Mouse (Mus musculus) embryo, embryonic 11.5 days (tissue): ENCODE results near the gene Ptges3.
A peak's percentile ranks its signal among the peaks of the same experiment; 100 is the strongest.
"Not testable (repeated sequence)": the region's sequence is repeated elsewhere in the genome, so short reads cannot be mapped to it uniquely, and the experiment has no call there.

ENCODE experiments used
- DNase-seq: peaks from one replicate; pipeline ENCODE4 v3.0.0-alpha.2; 2012; ENCODE audit warnings: low read depth, low spot score

The Ptges3 gene

DNA sequence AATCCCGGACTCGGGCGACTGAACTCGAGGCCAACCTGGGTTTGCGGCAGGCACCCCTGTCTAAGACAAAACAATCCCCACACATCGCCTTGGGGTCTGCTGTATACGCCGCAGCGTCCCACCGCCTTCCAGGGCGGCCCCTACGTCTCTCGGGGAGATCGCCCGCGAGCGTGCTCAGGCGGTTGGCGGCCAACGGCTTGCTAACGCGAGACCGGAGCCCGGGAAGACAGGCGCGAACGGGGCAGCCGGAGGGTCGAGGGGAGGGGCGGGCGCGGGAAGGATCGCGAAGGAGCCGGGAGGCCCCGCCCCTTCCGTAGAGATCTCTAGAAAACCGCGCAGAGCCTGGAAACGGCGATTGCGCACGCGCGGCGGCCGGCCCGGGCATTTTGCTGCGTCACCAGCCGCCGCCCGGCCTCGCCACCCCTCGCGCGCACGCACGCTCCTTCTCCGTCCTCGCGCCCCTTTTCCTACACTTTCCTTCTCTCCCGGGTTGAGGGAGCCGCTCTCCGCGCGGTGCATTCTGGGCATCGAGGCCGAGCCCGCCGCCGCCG is at the start of gene Ptges3:
TSS of gene Ptges3 (plus strand) at position 354 of the 551 bp plus-strand sequence.
- peak; percentile 94 for DNase-seq

DNA sequence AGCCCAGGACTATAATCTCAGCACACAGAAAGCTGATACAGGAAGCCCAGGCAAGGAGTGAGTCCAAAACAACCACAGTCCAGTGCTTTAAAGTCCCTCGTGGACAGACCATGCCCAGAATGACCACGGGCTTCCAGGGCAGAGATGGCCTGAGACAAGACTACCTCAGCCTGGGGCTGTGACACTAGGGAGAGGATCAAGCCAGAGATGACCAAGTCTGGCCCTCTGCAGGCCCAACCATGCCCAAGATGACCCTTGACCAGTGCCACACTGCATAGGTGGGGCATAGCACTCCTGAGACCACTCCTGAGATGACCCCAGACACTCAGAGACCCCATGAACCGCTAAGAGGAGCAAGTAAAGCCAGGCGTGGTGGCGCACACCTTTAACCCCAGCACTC is 49.0 kb upstream of the Ptges3 start:
- DNase-seq: no peak

DNA sequence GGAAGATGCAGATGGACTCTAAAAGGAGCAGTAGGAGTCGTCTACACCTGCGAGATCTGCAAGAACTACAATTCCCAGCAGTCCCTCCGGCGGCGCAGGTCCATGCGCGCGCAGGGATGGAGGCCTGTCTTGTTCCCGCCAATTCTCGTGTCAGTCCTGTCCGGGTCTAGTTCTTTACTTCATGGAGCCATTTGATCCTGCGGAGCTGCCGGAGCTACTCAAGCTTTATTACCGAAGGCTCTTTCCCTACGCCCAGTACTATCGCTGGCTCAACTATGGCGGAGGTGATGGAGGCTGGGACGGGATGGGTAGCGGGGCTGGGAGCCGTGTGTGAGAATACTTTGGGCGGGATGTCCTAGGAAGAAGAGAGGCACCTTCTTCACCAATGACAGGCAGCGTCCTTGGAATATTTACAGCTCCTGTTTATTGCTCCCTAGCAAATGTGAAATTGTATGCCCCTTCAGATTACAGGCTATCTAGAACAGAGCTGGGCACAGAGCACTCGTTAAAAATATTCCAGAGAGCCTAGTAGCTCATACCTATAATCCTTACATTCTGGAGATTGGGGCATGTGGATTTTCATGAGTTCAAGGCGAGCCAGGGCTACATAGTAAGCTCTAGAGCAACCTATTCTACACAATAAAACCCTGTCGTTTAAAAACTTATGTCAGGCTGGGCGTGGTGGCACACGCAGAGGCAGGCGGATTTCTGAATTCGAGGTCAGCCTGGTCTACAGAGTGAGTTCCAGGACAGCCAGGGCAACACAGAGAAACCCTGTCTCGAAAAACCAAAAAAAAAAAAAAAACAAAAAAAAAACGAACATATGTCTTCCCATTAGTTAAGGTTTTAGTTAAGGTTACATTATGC is 43.5 kb upstream of the Ptges3 start, which contains the start of gene Prim1:
TSS of gene Prim1 (plus strand) at position 101 of the 867 bp plus-strand sequence.
- DNase-seq: peak; percentile 78

DNA sequence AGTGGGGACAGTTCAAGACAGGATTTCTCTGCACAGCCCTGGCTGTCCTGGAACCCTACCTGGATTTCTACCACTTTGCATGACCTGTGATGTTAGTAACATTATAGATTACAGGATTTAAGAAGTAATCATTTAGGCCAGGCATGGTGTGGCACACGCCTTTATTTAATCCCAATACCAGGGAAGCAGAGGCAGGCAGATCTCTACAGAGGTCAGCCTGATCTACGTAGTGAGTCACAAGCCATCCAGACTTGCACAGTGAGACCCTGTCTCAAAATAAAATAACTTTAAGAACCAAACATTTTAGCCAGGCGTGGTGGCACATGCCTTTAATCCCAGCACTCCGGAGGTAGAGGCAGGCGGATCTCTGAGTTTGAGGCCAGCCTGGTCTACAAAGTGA is 36.6 kb upstream of the Ptges3 start:
- DNase-seq: no peak

DNA sequence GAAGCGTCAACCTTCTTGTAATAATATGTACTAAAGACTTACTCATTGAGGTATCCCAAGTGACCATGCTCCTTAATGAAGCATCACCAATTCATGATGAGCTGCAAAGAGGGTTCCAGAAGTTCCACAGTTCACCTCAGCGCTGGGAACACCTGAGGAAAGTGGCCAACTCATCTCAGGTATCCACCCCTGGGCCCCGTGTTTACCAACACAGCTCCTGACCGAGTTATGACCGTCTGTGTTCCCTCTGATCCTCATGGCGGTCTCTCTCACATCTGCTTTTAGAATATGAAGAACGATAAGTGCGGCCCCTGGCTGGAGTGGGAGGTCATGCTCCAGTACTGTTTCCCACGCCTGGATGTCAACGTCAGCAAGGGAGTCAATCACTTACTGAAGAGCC is 35.3 kb upstream of the Ptges3 start:
- DNase-seq: no peak

DNA sequence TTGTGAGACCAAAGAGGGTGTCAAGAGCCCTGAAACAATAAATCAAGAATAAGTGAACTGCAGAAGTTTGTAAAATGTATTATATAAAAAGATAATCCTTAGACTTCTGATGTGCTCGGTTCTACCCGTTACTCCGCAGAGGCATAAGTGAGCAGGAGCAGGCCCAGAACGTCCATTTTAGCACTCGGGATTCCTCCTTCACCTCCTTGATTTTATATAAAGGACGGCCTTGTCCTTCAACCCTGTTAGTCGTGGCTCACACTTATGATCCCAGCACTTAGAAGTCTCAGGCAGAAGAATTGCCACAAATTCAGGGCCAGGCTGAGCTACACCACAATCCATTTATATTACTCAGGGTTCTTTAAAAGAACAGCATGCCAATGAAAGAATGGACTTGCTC is 28.8 kb upstream of the Ptges3 start:
- DNase-seq: no peak

DNA sequence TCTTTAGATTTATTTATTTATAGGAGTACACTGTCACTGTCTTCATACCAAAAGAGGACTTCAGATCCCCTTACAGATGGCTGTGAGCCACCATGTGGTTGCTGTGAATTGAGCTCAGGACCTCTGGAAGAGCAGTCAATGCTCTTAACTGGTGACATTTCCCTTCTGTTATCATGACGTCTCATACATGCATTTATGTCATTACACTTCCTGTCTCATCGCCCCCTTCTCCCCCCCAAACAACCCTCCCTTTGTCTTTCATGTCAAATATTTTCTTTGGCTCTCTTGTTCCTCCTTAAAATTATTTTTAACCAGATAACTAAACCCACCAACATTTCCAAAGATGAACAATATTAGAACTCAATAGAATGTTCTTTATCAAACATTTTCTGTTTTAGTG is 27.9 kb upstream of the Ptges3 start:
- no peak for DNase-seq

DNA sequence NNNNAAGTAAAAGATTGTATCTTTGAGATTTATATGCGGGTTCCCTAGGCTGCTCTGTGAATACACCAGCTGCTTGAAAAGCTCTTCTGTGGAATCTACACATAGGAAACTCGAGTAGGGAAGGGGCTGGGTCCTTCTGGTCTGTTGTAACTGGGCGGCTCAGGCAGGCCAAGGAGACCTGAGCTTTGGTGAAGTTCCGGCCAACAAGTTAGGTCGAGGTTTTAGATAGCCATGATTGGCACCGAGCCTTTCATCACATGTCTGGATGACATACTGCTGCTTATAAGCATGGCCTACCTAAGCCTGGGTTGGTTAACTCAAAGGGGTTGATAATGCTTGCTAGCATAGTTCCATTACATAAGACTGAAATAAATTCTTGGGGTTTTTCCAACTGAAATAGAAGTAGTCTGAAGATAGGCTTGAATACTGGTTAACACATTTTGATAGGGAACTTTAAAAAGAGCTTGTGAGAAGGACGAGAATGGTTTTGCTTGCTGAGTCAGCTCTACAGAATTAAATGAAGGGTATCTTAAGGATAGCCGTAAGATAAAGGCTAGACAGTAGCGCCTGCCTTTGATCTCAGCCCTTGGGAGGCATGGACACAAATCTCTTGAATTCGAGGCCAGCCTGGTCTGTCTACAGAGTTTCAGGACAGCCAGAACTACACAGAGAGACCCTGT is 21.9 kb upstream of the Ptges3 start:
- no peak for DNase-seq

DNA sequence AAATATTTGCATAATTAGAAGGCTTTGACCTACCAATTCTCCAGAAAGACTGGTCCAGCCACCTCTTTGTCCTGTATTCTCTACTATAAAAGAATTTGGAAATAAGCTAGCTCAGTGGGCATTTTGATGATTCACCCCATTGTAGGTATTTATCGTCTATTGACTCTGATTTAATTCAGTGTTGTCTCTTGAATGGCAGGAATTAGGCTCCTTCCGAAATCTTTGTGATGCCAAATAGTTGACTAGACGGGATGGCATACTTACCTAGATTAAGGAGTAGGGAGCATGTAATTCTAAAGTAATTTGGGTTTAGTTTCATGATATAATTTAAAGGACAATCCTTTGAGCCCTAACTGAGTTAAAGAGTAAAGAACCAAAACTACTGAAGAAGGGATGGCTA is 20.8 kb upstream of the Ptges3 start:
- DNase-seq: no peak

DNA sequence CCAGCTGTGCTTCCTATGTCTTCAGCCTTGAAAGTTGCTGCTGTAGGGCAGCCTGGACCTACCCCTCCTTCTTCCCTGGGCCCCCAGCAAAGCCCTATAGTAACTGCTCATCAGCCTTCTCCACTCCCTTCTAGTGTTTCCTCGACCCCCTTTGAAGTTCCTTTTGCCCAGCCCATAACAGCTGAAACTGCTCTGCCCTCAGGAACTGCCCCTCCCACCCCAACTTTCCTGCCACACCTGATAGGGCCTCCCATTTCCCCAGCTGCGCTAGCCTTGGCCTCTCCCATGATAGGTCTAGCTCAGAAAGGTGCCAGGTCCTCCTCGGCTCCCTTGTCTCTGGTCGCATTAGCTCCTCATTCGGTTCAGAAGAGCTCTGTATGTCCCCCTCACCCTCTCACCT is 19.6 kb upstream of the Ptges3 start:
- no peak for DNase-seq

DNA sequence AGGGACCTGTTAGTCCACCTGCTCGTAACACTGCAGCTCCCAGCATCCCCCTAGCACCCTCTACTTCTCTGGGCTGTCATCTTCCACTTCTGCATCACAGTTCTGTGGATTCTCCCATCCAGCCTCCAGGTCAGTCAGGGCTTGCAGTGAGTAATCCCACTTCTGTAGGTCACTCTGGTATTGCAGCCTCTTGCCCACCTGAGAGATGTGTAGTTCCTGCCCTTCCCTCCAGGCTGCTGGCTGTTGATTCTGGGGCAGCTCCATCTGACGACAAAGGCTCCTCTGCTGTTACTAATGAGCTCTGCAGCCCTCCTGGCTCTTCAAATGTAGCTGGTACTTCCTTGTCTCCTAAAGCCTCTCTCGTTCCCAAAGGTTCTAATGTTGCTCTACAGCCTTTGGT is 18.9 kb upstream of the Ptges3 start:
- DNase-seq: no peak

DNA sequence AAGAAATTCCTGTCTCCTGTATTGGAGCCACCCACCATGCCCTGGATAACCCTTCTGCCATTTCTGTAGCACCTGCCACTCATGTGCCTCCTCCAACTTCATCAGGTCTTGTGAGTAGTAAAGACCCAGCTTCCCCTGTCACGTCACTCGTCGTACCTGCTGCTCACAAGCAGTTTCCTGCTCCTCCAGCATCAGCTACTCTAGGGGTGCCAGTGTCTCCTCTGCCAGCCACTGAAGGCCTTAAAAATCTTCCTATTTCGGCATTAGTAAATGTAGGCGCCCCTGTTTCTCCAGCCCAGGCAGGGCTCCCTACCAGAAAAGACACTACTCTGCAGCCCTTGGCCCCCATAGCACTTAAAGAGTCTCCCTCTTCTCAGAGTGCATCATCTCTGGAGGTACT is 18.5 kb upstream of the Ptges3 start:
- DNase-seq: no peak

DNA sequence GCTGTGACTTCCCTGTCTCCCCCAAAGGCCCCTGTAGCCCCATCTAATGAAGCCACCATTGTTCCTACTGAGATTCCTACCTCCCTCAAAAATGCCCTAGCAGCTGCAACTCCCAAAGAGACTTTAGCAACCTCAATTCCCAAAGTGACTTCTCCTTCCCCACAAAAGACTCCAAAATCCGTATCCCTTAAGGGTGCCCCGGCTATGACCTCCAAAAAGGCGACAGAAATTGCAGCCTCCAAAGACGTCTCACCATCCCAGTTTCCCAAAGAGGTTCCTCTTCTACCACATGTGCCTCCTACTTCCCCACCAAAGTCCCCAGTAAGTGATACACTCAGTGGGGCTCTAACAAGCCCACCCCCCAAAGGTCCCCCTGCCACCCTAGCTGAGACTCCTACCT is 17.1 kb upstream of the Ptges3 start:
- no peak for DNase-seq

DNA sequence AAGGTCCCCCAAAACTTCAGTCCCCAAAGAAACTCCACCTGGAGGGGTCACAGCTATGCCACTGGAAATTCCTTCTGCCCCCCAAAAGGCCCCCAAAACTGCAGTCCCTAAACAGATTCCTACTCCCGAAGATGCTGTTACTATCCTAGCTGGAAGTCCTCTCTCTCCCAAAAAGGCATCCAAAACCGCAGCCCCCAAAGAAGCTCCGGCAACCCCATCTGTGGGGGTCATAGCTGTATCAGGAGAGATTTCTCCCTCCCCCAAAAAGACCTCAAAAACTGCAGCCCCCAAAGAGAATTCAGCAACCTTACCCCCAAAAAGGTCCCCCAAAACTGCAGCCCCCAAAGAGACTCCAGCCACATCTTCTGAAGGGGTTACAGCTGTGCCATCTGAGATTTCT is 16.3 kb upstream of the Ptges3 start:
- DNase-seq: no peak

DNA sequence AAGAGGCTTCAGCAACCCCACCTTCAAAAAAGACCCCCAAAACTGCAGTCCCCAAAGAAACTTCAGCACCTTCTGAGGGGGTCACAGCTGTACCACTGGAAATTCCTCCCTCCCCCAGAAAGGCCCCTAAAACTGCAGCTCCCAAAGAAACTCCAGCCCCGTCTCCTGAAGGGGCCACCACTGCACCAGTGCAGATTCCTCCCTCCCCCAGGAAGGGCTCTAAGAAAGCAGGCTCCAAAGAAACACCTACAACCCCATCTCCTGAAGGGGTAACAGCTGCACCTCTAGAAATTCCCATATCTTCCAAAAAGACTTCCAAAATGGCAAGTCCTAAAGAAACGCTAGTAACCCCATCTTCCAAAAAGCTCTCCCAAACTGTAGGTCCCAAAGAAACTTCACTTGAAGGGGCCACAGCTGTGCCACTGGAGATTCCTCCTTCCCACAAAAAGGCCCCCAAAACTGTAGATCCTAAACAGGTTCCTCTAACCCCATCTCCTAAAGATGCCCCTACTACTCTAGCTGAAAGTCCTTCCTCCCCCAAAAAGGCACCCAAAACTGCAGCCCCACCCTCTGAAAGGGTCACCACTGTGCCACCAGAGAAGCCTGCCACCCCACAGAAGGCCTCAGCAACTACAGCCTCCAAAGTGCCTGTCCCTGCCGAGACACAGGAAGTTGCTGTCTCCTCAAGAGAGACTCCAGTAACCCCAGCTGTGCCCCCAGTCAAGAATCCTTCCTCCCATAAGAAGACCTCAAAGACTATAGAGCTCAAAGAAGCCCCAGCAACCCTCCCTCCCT is 15.5 kb upstream of the Ptges3 start:
- DNase-seq: no peak

DNA sequence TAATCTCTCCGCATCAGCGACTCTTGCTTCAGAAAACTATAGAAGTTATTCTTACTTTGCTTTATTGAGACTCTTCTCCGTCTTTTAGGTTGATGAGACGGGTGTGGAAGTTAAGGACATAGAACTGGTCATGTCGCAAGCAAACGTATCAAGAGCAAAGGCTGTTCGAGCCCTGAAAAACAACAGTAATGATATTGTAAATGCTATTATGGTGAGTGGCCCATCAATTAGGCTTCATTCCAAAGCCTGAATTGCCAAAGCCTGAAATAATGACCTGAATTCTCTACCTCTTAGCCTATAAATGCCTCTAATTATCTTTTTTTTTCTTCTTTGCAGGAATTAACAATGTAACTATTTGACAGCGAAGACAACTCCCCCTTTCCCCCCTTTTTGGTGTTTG is 10.6 kb upstream of the Ptges3 start:
- DNase-seq: no peak

DNA sequence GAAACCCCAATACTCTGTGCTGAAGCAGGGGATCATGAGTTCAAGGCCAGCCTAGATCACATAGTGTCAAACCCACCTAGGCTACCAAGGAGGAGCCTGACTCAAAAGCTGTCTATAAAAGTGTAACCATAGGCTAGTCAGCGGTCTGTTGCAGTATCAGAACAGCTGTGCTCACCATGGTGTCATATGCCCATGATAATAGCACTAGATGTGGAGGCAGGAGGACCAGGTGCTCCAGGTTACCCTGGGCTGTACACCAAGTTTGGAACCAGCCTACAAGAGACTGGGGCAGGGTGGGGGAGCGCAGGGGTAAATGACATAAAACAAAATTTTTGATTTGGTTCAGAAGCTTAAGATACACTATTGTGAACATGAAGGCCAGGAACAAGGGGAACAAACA is 9.0 kb upstream of the Ptges3 start:
- no peak for DNase-seq

DNA sequence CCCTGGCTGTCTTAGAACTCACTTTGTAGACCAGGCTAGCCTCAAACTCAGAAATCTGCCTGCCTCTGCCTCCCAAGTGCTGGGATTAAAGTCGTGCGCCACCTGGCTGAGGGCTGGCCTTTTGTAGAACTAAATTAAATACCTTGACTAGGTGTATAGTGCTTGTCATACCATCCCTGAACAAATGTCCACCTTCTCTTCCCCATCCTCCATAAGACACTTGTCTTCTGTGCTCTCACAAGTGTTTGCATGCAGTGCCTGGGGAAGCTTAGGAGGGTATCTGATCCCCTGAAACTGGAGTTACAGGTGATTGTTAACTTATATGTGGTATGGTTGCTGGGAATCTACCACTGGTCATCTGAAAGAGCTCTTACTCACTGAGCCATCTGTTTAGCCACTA is 8.4 kb upstream of the Ptges3 start:
- DNase-seq: no peak

DNA sequence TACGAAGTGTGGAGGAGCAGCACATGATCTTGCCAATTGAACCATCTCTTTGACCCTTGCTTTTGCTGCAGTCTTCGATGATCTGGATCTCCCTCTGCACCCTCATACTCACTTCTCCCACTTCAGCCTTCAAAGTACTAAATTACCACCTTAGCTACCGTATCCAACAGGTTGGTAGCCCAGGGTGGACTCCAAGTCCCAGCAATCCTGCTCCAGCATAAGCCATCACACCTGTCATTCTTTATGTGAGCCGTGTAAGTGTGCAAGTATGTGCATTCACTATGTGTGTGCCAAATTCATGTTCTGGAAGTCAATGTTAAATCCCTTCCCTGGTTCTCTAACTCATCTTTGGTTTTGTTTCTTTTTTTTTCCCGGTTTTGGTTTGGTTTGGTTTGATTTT is 7.2 kb upstream of the Ptges3 start:
- DNase-seq: no peak

DNA sequence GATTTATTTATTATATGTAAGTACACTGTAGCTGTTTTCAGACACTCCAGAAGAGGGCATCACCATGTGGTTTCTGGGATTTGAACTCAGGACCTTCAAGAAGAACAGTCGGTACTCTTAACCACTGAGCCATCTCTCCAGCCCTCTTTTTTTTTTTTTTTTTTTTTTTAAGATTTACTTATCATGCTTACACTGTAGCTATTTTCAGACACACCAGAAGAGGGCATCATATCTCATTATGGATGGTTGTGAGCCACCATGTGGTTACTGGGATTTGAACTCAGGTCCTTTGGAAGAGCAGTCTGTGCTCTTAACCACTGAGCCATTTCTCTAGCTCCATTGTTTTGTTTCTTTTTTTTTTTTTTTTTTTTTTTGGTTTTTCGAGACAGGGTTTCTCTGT is 6.6 kb upstream of the Ptges3 start:
- not testable (repeated sequence) for DNase-seq

DNA sequence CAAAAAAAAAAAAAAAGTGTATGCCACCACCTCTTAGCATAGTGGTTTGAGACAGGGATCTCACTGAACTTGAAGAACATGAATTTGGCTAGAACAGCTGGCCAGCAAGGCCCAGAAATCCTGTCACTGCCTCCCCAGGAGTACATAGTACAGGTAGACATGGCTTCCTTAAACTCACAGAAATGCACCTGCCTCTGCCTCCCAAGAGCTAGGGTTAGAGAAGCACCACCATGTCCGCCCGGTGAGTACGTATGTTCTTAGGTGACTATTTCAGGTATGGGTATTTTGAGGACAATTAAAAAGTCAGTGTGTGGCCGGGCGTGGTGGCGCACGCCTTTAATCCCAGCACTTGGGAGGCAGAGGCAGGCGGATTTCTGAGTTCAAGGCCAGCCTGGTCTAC is 5.8 kb upstream of the Ptges3 start:
- no peak for DNase-seq

DNA sequence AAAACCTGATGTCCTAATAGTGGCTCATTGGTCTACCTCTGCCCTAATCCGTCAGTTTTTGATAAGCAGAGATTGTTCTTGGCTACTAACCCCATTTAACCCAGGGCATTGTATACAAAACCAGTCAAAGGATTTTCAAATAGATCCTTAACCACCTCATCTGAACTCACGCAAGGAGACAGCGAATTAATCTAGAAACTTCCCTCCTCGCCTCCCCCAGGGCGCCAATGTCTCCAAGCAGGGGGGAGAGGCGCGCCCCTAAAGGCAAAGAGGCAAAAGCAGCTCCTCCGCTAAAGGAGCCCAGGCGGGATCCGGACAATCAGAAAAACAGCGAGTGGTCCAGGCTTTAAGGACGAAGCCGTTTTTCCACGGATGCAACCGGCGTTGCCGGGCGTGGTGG is 570 bp upstream of the Ptges3 start:
- DNase-seq: no peak
